Mouse (Mus musculus): ENCODE data around the gene Atp2a2.

DNA sequence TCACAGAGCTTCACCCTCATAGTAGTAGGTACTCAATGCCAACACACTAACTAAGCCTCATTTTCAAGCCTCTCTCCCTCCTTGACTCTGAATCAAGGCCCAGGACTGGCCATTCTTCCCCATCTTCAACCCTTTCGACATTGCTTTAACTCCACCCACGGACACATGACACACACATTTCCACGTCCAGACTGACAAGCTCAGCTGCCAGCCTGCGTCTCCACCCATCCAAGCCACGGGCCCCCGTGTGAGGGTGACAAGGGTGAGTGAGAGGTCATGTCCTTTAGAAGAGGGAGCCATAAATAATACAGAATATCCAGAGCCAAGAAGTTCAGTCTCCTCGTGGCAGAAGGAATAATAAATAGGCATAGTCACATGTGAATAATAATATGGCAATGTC lies 7.6 kb upstream of the Atp2a2 start:
- TF ChIP-seq TAL1 (IDR thresholded peaks at IDR 0.05; ENCODE audit: low read length) = no peak
- no peak for TF ChIP-seq GATA1 (IDR thresholded peaks at IDR 0.05; ENCODE audit: low read length)
